Mouse (Mus musculus) E14TG2a.4 (cell line): ENCODE measurements at regions not wholly inside any gene's neighbourhood (a gene's known extent, or its start where the extent isn't known, plus 50 kb on each side); places are given as distances from the start of the nearest gene placed in this dataset.

Source experiments
- H3K27me3 ChIP-seq: 2 replicates; pipeline ENCODE4 v1.6.1; 2014; ENCODE audit warnings: low read length, control low read depth; ENCODE audit not compliant: insufficient read depth
- H3K36me3 ChIP-seq: 2 replicates; pipeline ENCODE4 v1.6.1; 2014; ENCODE audit warnings: low read length, control low read depth; ENCODE audit not compliant: insufficient read depth
- H3K4me1 ChIP-seq: replicated peaks from 2 replicates; pipeline ENCODE4 v1.6.1; 2014; ENCODE audit warnings: low read depth, low read length, control low read depth
- H3K4me3 ChIP-seq: replicated peaks from 2 replicates; pipeline ENCODE4 v1.5.1; 2014; ENCODE audit warnings: mild to moderate bottlenecking, low read length
- H3K9me3 ChIP-seq: 2 replicates; pipeline ENCODE4 v1.6.1; 2014; ENCODE audit warnings: low read length, control low read depth
- CTCF ChIP-seq: conservative IDR thresholded peaks from 2 replicates; pipeline ENCODE4 v1.5.1; 2014; ENCODE audit warnings: low read length
- NANOG ChIP-seq: IDR thresholded peaks from 2 replicates; pipeline ENCODE4 v1.6.1; 2014; ENCODE audit warnings: borderline replicate concordance, low read length, mixed read lengths
- POU5F1 ChIP-seq: IDR thresholded peaks from 2 replicates; pipeline ENCODE4 v1.6.1; 2014; ENCODE audit warnings: low read length, borderline replicate concordance

DNA sequence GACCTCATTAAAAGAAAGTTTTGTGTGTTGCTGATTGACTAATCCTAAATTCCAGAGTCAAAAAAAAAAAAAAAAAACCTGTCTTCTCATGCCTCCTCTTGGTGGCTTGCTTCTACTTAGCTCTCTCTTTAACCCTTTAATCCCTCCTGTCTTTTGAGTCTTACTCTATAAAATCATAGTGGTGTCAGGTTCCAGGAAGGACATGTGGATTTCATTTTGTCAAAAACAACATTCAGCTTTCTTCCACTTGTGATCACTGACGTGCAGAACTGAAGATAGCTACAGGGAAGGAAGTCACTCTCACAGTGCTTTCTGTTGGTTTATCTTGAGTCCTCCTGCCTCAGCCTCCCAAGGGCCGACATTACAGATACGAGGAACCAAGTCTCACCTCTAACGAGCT, 132.2 kb downstream of the Lca5 start:
- Histone ChIP-seq H3K4me3 (no peak overlapping the region), H3K36me3 (no peaks in the 10 kb centered on the region), H3K27me3 (no peaks in the 10 kb centered on the region), H3K9me3 (peaks cover 4% of the 10 kb centered on the region), H3K4me1 (peaks cover 19% of the 10 kb centered on the region)
- no peak for TF ChIP-seq POU5F1
- no peak for TF ChIP-seq CTCF
- no peak for TF ChIP-seq NANOG

DNA sequence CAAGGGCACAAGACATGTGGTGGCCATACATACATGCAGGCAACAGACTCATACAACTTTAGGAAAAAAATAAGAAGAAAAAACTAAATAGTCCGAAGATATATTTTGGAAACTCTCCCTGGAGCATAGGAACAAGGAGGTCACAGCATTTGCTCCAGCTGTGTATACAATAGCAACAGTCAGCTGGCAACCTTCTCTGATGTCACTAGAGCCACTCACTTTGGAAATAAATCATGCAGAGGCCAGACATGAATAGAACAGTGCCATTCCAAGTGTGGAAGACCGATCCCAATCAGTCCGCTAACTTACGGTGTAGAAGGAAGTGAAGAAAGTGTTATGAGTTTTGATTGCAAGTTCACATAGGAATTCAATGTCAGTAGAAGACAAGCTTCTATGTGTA, 132.8 kb downstream of the Lca5 start:
- Histone ChIP-seq H3K4me1 (peaks cover 24% of the 10 kb centered on the region), H3K4me3 (no peak overlapping the region), H3K27me3 (no peaks in the 10 kb centered on the region), H3K36me3 (no peaks in the 10 kb centered on the region), H3K9me3 (peaks cover 4% of the 10 kb centered on the region)
- TF ChIP-seq NANOG (no peak), POU5F1 (no peak), CTCF (no peak)

DNA sequence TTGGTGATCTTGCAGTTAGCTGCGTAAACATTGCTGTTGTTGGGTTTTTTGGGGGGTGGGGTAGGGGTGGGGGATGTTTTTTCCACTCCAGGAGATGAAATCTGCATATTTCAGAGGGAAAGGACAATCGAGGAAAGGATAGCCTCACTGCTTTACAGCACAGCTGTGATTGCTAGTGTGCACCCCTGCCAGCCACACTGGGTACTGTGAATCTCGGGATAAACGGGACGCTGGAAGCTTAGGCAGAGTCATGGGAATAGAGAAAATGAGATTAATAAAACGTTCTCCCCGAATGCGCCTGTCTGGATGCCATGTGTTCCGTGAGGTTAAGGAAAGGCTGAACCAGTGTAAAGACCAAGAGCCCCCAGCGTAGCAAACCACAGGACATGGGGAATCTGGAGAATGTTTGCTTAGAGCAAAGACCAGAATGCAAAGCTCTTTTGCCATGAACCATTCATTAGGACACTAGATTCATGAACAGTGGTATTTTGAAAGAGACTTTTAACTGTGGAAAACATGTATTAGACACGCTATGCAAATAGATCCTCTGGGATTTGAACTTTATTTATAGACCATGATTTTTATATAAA, 133.5 kb downstream of the Lca5 start:
- TF ChIP-seq NANOG (no peak), POU5F1 (no peak), CTCF (no peak)
- H3K4me1 ChIP-seq: peaks cover 31% of the 10 kb centered on the region
- no peaks in the 10 kb centered on the region for H3K27me3 ChIP-seq
- peaks cover 4% of the 10 kb centered on the region for H3K9me3 ChIP-seq
- H3K4me3 ChIP-seq: no peak overlapping the region
- H3K36me3 ChIP-seq: no peaks in the 10 kb centered on the region

DNA sequence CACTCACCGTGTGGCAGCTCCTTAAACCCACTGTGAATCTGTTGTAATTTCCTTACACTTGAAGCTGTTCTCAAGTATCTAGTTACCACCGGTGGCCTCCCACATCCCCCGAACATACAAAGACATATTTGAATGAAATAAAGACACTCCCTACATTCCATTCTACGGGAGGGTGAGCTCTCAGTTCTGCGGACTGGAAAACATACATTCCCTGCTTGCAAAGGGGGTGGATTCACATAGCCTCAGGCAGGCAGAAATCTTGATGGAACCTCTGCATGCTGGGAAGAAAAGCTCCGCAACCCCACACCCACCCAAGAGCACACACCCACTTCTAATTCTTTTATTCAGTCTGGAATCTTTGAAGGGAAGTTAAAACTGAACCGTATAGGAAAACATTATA, 136.0 kb downstream of the Lca5 start:
- peaks cover 53% of the 10 kb centered on the region for H3K4me1 ChIP-seq
- no peaks in the 10 kb centered on the region for H3K36me3 ChIP-seq
- TF ChIP-seq POU5F1 (no peak), CTCF (no peak), NANOG (no peak)
- peaks cover 4% of the 10 kb centered on the region for H3K9me3 ChIP-seq
- no peaks in the 10 kb centered on the region for H3K27me3 ChIP-seq
- H3K4me3 ChIP-seq: no peak overlapping the region

DNA sequence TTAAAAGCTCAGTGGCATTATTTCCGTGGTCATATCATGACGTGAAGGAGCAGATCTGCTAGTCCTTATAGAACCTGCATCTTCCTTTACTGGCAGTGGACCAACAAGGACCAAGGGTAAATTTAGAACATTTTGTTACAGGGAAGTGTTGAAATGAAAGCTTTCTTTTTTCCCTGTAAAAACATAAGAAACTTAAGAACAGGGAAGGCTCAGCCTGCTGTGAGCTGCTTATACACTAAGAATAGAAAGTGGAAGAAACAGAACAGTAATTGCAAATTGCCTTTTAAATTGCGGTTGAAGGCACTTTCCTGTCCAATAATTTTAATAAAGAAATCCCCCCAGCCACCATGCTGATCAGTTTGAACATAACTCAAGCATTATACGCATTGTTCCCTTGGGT, 140.4 kb downstream of the Lca5 start:
- Histone ChIP-seq H3K4me1 (peaks cover 78% of the 10 kb centered on the region), H3K9me3 (no peaks in the 10 kb centered on the region), H3K27me3 (no peaks in the 10 kb centered on the region), H3K36me3 (no peaks in the 10 kb centered on the region), H3K4me3 (no peak overlapping the region)
- TF ChIP-seq CTCF (no peak), POU5F1 (no peak), NANOG (no peak)

- TF ChIP-seq CTCF (no peak), NANOG (peak; percentile 74; the same call in 1 of the 2 replicates)
- no peaks in the 10 kb centered on the region for H3K27me3 ChIP-seq
- H3K4me1 ChIP-seq: peaks cover 73% of the 10 kb centered on the region
Measured at GRCm38 (mm10) chr9:83300044-83300443, 140.9 kb downstream of the Lca5 start.

DNA sequence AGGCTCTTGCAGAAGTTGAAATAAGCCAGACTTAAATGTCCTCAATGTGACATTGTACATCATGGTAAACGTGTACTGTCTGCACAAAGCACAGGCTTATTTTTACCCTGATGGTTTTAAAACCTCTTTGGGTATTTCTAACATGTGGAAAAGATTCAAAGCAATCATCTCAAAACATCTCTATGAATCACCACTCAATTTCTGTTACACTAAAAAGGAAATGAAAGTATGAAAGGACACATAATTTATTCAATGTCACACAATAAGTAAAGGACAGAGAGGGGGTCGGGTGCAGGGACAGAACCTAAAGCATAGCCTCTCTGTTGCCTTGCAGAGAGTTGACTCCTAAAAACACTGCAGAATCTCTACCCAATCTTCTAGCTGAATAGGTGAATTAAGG, 141.3 kb downstream of the Lca5 start:
- H3K9me3 ChIP-seq: no peaks in the 10 kb centered on the region

More at GRCm38 (mm10) chr9:83300044-83300443, 140.9 kb downstream of the Lca5 start:
- no peaks in the 10 kb centered on the region for H3K36me3 ChIP-seq
- no peak overlapping the region for H3K4me3 ChIP-seq
- H3K9me3 ChIP-seq: no peaks in the 10 kb centered on the region

GRCm38 (mm10) chr9:83295453-83295852, 145.5 kb downstream of the Lca5 start:
- Histone ChIP-seq H3K4me3 (no peak overlapping the region), H3K27me3 (no peaks in the 10 kb centered on the region), H3K9me3 (peaks cover 12% of the 10 kb centered on the region), H3K36me3 (no peaks in the 10 kb centered on the region), H3K4me1 (peaks cover 31% of the 10 kb centered on the region)
- TF ChIP-seq CTCF: no peak
- no peak for TF ChIP-seq NANOG
- TF ChIP-seq POU5F1: no peak

More for the DNA sequence above, 141.3 kb downstream of the Lca5 start:
- Histone ChIP-seq H3K36me3 (no peaks in the 10 kb centered on the region), H3K27me3 (no peaks in the 10 kb centered on the region), H3K4me3 (no peak overlapping the region), H3K4me1 (peaks cover 70% of the 10 kb centered on the region)
- no peak for TF ChIP-seq CTCF
- no peak for TF ChIP-seq NANOG
- no peak for TF ChIP-seq POU5F1

- peaks cover 22% of the 10 kb centered on the region for H3K4me1 ChIP-seq
- peaks cover 12% of the 10 kb centered on the region for H3K9me3 ChIP-seq
- H3K36me3 ChIP-seq: no peaks in the 10 kb centered on the region
- H3K4me3 ChIP-seq: no peak overlapping the region
- no peak for TF ChIP-seq POU5F1
- no peak for TF ChIP-seq NANOG
- no peak for TF ChIP-seq CTCF
- H3K27me3 ChIP-seq: no peaks in the 10 kb centered on the region
Measured at GRCm38 (mm10) chr9:83294441-83294840, 146.5 kb downstream of the Lca5 start.
